Mouse (Mus musculus): ENCODE measurements around the gene Slc8a1.
A peak's percentile ranks its signal among the peaks of the same experiment; 100 is the strongest.

The Slc8a1 gene

GRCm38 (mm10) chr17:81504040-81504439 lies 234.1 kb downstream of the Slc8a1 start:
- DNase-seq (ENCODE audit: low spot score), result no peak

- DNase-seq (ENCODE audit: low spot score), result no peak
Measured at GRCm38 (mm10) chr17:81502732-81503131, 235.4 kb downstream of the Slc8a1 start.

- no peak for DNase-seq (ENCODE audit: low spot score)
Measured at GRCm38 (mm10) chr17:81500686-81501407, 237.3 kb downstream of the Slc8a1 start.

DNA sequence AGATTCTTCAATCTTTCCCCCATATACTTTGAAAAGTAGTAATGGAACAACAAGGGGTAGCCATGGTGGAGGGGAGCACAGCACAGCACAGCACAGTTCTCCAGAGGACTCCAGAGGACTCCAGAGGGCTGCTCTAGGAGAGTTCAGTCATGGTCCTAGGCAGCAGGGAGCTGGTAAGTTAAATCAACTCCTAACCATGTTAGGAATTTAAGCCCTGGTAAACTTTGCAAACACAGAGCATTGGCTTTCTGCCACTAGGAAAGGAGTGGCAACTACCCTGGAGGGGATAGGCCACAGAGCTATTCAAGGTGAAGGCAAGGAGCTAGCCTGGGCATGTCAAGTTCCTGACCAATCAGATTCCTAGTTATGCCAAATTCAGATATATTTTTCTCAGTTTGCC lies 240.3 kb downstream of the Slc8a1 start:
- DNase-seq (ENCODE audit: low spot score), result no peak

GRCm38 (mm10) chr17:81496616-81497015 lies 241.6 kb downstream of the Slc8a1 start:
- DNase-seq (ENCODE audit: low spot score), result no peak

- peak; percentile 28 for DNase-seq (ENCODE audit: low spot score)
Measured at GRCm38 (mm10) chr17:81492216-81492865, 245.8 kb downstream of the Slc8a1 start.

- DNase-seq (ENCODE audit: low spot score), result peak; percentile 8
Measured at GRCm38 (mm10) chr17:81486388-81486787, 251.8 kb downstream of the Slc8a1 start.

GRCm38 (mm10) chr17:81481843-81482490 lies 256.2 kb downstream of the Slc8a1 start:
- DNase-seq (ENCODE audit: low spot score), result peak; percentile 28

DNA sequence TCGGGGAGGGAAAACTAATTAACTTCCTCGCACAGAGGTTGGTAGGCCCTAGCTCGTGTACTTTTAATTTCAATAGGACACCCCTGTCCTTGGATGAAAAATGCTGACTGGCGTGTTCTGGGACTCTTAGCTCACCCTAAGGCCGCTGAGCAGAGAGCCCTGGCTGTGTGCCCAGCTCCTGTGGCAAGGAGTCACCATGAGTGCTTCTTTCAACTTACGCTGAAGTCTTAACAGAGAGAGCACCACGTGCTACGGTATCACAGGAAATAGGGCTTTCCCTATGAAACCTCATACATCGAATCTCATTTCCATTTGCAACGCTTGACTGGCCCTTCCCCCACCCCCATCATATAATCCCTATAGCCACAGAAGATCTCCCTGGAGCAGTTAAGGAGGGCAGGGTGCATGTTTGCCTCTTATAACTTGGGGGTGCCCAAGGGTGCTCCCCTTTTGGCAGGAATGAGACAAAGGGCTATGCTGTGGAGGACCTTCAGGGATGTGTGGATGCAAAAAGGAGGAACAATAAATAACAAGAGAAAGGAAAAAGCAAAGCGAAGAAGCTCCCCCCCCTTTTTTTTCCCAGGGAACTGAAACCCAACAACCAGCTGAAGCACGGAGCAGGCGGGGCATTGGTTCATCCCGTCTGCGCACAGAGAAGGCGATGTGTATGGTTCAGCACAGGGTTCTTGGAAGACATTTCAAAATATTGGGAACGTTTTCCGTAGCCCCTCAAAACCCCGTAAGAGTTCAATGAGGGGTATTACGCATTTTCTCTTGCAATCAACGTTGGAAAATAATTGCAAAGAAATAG lies 257.6 kb downstream of the Slc8a1 start:
- peak; percentile 27 for DNase-seq (ENCODE audit: low spot score)

- DNase-seq (ENCODE audit: low spot score), result no peak
Measured at GRCm38 (mm10) chr17:81479807-81480206, 258.4 kb downstream of the Slc8a1 start.

DNA sequence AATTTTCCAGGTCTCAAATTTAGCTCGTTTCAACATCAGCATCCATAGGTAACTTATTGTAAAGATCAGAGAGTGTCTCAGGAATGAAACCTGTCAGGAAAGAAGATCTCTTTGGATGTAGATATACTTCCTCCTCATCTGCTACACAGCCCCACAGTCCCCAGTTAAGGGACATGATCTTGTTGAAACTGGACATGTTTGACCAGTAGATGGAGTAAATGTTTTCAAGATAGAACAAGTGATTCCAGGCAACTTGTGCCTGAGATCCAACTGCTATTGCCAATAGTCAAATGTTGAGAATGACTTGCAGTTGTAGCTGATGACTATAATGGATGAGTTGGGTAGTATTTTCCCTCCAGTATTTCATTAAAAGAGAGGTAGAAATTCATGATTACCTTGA lies 260.8 kb downstream of the Slc8a1 start:
- peak; percentile 24 for DNase-seq (ENCODE audit: low spot score)

GRCm38 (mm10) chr17:81473363-81473762 lies 264.8 kb downstream of the Slc8a1 start:
- DNase-seq (ENCODE audit: low spot score), result no peak

- DNase-seq (ENCODE audit: low spot score), result no peak
Measured at GRCm38 (mm10) chr17:81468941-81469340, 269.2 kb downstream of the Slc8a1 start.

DNA sequence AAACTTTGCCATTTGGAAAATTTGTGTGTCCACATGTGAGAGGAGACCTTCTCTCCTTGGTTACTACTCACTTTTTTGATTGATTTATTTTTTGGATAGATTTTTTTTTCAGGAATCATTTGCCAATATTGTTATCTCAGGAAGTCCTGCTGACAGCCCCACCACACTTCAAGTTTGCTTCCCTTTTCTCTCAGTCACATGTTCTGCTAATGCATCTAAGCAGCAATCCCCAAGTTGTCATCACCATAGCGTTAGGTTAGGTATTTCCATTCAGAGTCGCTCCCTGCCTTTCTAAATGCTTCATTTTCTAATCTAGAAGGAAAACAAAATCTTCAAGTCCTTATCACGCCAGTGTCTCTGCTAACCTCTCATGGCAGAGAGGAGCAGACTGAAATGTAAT lies 278.8 kb downstream of the Slc8a1 start:
- DNase-seq (ENCODE audit: low spot score), result no peak

DNA sequence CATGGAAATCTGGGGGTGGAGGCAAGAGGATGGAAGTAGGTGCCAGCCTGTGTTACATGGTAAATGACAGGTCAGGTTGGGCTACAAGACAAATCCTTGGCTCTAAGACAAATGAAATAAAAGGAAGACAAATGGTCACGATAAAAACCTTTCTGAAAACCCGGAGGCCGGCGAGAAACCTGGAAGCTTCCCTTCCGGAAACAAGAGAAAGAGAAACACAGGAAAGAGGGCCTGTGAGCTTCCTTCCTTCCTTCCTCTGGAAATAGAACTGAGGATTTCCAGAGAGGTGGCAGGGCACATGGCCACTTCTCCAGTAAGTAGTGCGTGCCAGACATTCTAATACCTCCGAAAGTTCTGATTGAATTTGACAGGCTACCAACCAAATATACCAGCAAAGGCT lies 282.2 kb downstream of the Slc8a1 start:
- no peak for DNase-seq (ENCODE audit: low spot score)

DNA sequence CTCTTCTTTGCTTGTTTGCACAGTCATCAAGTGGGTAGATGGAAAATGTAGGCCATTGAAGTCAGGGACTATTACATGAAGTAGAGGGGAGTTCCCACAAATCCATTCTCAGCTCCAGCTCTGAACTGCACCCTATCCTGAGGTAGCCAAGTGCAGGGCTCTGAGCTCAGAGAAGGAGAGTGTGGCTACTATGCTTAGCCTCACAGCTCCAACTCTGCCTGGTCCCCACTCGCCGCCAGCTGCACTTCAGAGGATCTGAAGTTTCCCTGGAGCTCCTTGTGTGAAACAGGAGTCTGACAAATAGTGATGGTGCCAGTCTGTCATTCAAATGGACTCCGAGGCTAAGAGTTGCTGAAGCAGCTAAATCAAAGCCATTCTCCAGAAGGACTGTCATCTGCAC lies 282.9 kb downstream of the Slc8a1 start:
- no peak for DNase-seq (ENCODE audit: low spot score)

- DNase-seq (ENCODE audit: low spot score), result no peak
Measured at GRCm38 (mm10) chr17:81441463-81441862, 296.7 kb downstream of the Slc8a1 start, which contains the start of gene Gm11096. TSS of gene Gm11096 (plus strand) at chr17:81441763.

DNA sequence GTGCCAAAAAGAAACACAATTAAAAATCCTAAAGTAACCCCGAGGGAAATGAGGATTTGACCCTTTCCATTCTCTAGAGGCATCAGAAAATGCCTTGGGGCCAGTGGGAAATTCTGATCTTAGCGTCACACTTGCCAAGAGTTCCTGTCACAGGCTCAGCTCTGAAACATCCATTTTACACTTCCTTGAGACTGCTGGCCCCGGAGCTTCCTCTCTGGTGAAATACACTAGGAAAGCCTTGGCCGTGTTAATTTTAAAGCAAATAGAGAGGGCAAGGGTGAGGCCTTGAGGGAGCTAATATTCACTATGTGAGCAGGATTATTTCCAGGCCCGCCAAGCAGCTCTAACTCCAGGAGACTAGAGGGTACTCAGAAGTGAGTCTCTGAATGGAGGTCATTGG lies 305.0 kb downstream of the Slc8a1 start:
- DNase-seq (ENCODE audit: low spot score), result peak; percentile 12

GRCm38 (mm10) chr17:81432733-81433132 lies 305.4 kb downstream of the Slc8a1 start:
- DNase-seq (ENCODE audit: low spot score), result no peak

DNA sequence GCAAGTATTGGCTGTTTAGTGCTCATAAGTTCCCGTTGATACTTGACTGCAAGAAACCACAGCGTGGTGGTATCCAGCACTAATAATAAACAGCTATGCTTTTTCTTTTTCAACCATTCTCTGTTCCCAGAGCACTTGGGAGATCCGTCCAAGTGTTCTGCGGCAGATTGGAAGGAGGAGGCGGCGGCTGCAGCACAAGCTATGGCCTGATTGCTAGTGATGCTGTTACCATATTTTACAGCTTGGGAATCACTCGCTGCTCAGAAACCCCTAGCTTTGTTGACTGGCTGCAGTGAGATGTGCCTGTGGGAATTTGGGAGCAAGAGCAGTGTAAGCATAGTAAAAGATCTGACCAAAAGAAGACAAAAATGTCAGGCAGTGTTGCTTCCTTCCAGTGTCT lies 310.9 kb downstream of the Slc8a1 start:
- no peak for DNase-seq (ENCODE audit: low spot score)

- no peak for DNase-seq (ENCODE audit: low spot score)
Measured at GRCm38 (mm10) chr17:81424256-81424912, 313.8 kb downstream of the Slc8a1 start.
